Mouse (Mus musculus) stomach, postnatal 0 days (tissue): Measurements from ENCODE around the gene Rnpepl1. TPM values are rescaled to one million over a fixed set of nuclear protein-coding genes. Genes with fewer than 3 reads are reported as not detected.

ENCODE experiments used
- ATAC-seq: fragments of 200-750 bp; cut with Nextera tagmentation; 2 replicates; pipeline ENCODE4 v1.8.0; 2017; ENCODE audit not compliant: low FRiP score, low TSS enrichment
- DNase-seq: peaks from one replicate; pipeline ENCODE4 v3.0.0-alpha.2; 2016; ENCODE audit warnings: low spot score
- H3K27ac ChIP-seq: fragments of 300-500 bp; sonication (generic); replicated peaks from 2 replicates; pipeline ENCODE4 v1.5.1; 2014; ENCODE audit warnings: mild to moderate bottlenecking, control low read depth
- H3K27me3 ChIP-seq: fragments of 300-500 bp; sonication (generic); 2 replicates; pipeline ENCODE4 v1.6.1; 2014; ENCODE audit warnings: low read length; ENCODE audit not compliant: control insufficient read depth, insufficient read depth
- H3K36me3 ChIP-seq: fragments of 300-500 bp; sonication (generic); 2 replicates; pipeline ENCODE4 v1.6.1; 2014; ENCODE audit warnings: low read length, mixed read lengths; ENCODE audit not compliant: control insufficient read depth, insufficient read depth
- H3K4me1 ChIP-seq: fragments of 300-500 bp; sonication (generic); replicated peaks from 2 replicates; pipeline ENCODE4 v1.6.1; 2014; ENCODE audit warnings: antibody characterized with exemption; ENCODE audit not compliant: control insufficient read depth, insufficient read depth
- H3K4me2 ChIP-seq: fragments of 300-500 bp; sonication (generic); replicated peaks from 2 replicates; pipeline ENCODE4 v1.6.1; 2014; ENCODE audit warnings: low read depth, mild to moderate bottlenecking, control low read depth, moderate library complexity
- H3K4me3 ChIP-seq: fragments of 300-500 bp; sonication (generic); 2 replicates; pipeline ENCODE4 v1.5.1; 2014; ENCODE audit warnings: low read depth, low read length, control low read depth
- H3K9ac ChIP-seq: fragments of 300-500 bp; sonication (generic); 2 replicates; pipeline ENCODE4 v1.6.1; 2014; ENCODE audit warnings: mild to moderate bottlenecking, low read length, control low read depth, mixed read lengths
- H3K9me3 ChIP-seq: fragments of 300-500 bp; sonication (generic); 2 replicates; pipeline ENCODE4 v1.6.1; 2016; ENCODE audit warnings: low read length; ENCODE audit not compliant: control insufficient read depth
- CTCF ChIP-seq: IDR thresholded peaks from 2 replicates; pipeline ENCODE4 v1.5.1; 2016; ENCODE audit warnings: antibody characterized with exemption, low read depth, mild to moderate bottlenecking, moderate library complexity
- EP300 ChIP-seq: optimal IDR thresholded peaks from 2 replicates; pipeline ENCODE3; 2016; ENCODE audit warnings: antibody characterized with exemption
- WGBS: fragments of 180-500 bp; shearing (Covaris S2); extraction: QIAGEN DNeasy Blood & Tissue Kit; methylation state at CpG from one replicate; pipeline ENCODE4 v1.1.7; 2014; 5-methylcytosine and 5-hydroxymethylcytosine counted together
- polyA plus RNA-seq: library from polyadenylated mRNA; unstranded; fragments of >200 nt; fragmentation: Nextera tagmentation; extraction: Ambion mirVana; gene quantifications from 2 replicates; pipeline ENCODE4 v1.2.1, GENCODE M21; 2015

The Rnpepl1 gene
- 36.7 and 42.7 TPM in 2 replicates for polyA plus RNA-seq

GRCm38 (mm10) chr1:92910239-92910885, at the start of gene Rnpepl1:
Gene Rnpepl1, plus strand, starts transcription at chr1:92910783.
- DNase-seq (peak; percentile 85), ATAC-seq (peak; percentile 71)
- under 1% methylated on average over 43 of the region's 57 CpGs for WGBS

GRCm38 (mm10) chr1:92861503-92861902, 49.1 kb upstream of the Rnpepl1 start:
- no peak for ATAC-seq
- TF ChIP-seq EP300 (no peak), CTCF (no peak)
- H3K27ac ChIP-seq, result no peak overlapping the region
- H3K4me1 ChIP-seq, result no peaks in the 10 kb centered on the region
- H3K4me2 ChIP-seq, result no peak overlapping the region
- no peak for DNase-seq
- no peaks in the 10 kb centered on the region; the same call in 1 of the 2 replicates for H3K36me3 ChIP-seq
- no peaks in the 10 kb centered on the region for H3K27me3 ChIP-seq
- H3K9me3 ChIP-seq, result no peaks in the 10 kb centered on the region
- H3K4me3 ChIP-seq, result no peak overlapping the region
- H3K9ac ChIP-seq, result no peak overlapping the region
- WGBS, result 65% methylated on average over 6 of the region's 6 CpGs

More at GRCm38 (mm10) chr1:92910239-92910885, at the start of gene Rnpepl1:
- Histone ChIP-seq H3K4me1 (peaks cover 12% of the 10 kb centered on the region), H3K9ac (peak within 1 kb of the TSS; percentile 94), H3K4me3 (peak within 1 kb of the TSS; percentile 83), H3K36me3 (peaks cover 3% of the 10 kb centered on the region; the same call in 1 of the 2 replicates), H3K27me3 (no peaks in the 10 kb centered on the region), H3K4me2 (peak within 1 kb of the TSS; percentile 95), H3K9me3 (no peaks in the 10 kb centered on the region), H3K27ac (peak within 1 kb of the TSS; percentile 98)
- TF ChIP-seq CTCF, result peak; percentile 74
- TF ChIP-seq EP300, result no peak

GRCm38 (mm10) chr1:92863268-92863667, 47.3 kb upstream of the Rnpepl1 start:
- H3K4me3 ChIP-seq, result no peak overlapping the region
- ATAC-seq (no peak), DNase-seq (no peak)
- WGBS, result 86% methylated on average over 4 of the region's 4 CpGs
- no peak overlapping the region for H3K27ac ChIP-seq
- H3K4me1 ChIP-seq, result no peaks in the 10 kb centered on the region
- TF ChIP-seq CTCF (no peak), EP300 (no peak)
- H3K9ac ChIP-seq, result no peak overlapping the region
- H3K9me3 ChIP-seq, result no peaks in the 10 kb centered on the region
- H3K4me2 ChIP-seq, result no peak overlapping the region
- H3K36me3 ChIP-seq, result no peaks in the 10 kb centered on the region
- H3K27me3 ChIP-seq, result no peaks in the 10 kb centered on the region

- H3K27ac ChIP-seq, result no peak overlapping the region
- ATAC-seq, result no peak
These were observed 44.4 kb upstream of the Rnpepl1 start for GRCm38 (mm10) chr1:92866170-92866569.

GRCm38 (mm10) chr1:92869985-92870384, 40.6 kb upstream of the Rnpepl1 start:
- Histone ChIP-seq H3K9ac (no peak overlapping the region), H3K27ac (no peak overlapping the region)
- 77% methylated on average over 2 of the region's 2 CpGs for WGBS

More at GRCm38 (mm10) chr1:92866170-92866569, 44.4 kb upstream of the Rnpepl1 start:
- H3K36me3 ChIP-seq, result no peaks in the 10 kb centered on the region
- no peaks in the 10 kb centered on the region for H3K27me3 ChIP-seq
- H3K9me3 ChIP-seq, result no peaks in the 10 kb centered on the region
- DNase-seq, result no peak
- no peaks in the 10 kb centered on the region for H3K4me1 ChIP-seq
- TF ChIP-seq CTCF, result no peak
- TF ChIP-seq EP300, result no peak
- no peak overlapping the region for H3K9ac ChIP-seq
- no peak overlapping the region for H3K4me3 ChIP-seq
- 63% methylated on average over 2 of the region's 2 CpGs for WGBS
- H3K4me2 ChIP-seq, result no peak overlapping the region

GRCm38 (mm10) chr1:92872666-92873065, 37.9 kb upstream of the Rnpepl1 start:
- ATAC-seq (no peak), DNase-seq (no peak)
- Histone ChIP-seq H3K27ac (no peak overlapping the region), H3K27me3 (no peaks in the 10 kb centered on the region), H3K4me1 (no peaks in the 10 kb centered on the region), H3K4me2 (no peak overlapping the region), H3K4me3 (no peak overlapping the region), H3K36me3 (no peaks in the 10 kb centered on the region), H3K9ac (no peak overlapping the region), H3K9me3 (no peaks in the 10 kb centered on the region)
- 71% methylated on average over 7 of the region's 7 CpGs for WGBS
- TF ChIP-seq CTCF (no peak), EP300 (no peak)

More at GRCm38 (mm10) chr1:92869985-92870384, 40.6 kb upstream of the Rnpepl1 start:
- no peaks in the 10 kb centered on the region for H3K9me3 ChIP-seq
- no peaks in the 10 kb centered on the region for H3K4me1 ChIP-seq
- H3K4me2 ChIP-seq, result no peak overlapping the region
- H3K4me3 ChIP-seq, result no peak overlapping the region
- H3K27me3 ChIP-seq, result no peaks in the 10 kb centered on the region
- ATAC-seq, result no peak
- no peaks in the 10 kb centered on the region for H3K36me3 ChIP-seq
- no peak for DNase-seq
- TF ChIP-seq EP300, result no peak
- no peak for TF ChIP-seq CTCF
